Mouse (Mus musculus): ENCODE data around the gene Carns1. TPM values are rescaled to one million over a fixed set of nuclear protein-coding genes. Genes with fewer than 3 reads are reported as not detected.

Carns1 gene
- polyA plus RNA-seq, 1 experiment, result 4.4 TPM

- H3K4me1 ChIP-seq (ENCODE audit: control insufficient read depth, insufficient read depth, insufficient read length, low read length), result peaks cover 16% of the 10 kb centered on the region
- peaks cover 21% of the 10 kb centered on the region for H3K27me3 ChIP-seq (ENCODE audit: control insufficient read depth, insufficient read depth, low read length)
- no peaks in the 10 kb centered on the region for H3K36me3 ChIP-seq (ENCODE audit: control insufficient read depth, insufficient read depth, low read length)
- peak overlapping the region; percentile 29; the same call in 1 of the 2 replicates for H3K27ac ChIP-seq (ENCODE audit: insufficient read depth, low read depth, low read length)
- H3K4me3 ChIP-seq (ENCODE audit: low read depth, low read length), result no peak overlapping the region
- no peak for TF ChIP-seq POLR2A (IDR thresholded peaks at IDR 0.05; ENCODE audit: low read depth, low read length)
- no peak for TF ChIP-seq CTCF (IDR thresholded peaks at IDR 0.05; ENCODE audit: extremely low read depth, insufficient read length, insufficient replicate concordance, low read depth, low read length)
- 75% methylated on average over 3 of the region's 3 CpGs for WGBS
Observed at GRCm38 (mm10) chr19:4217855-4218254, 42.6 kb upstream of the Carns1 start.

- TF ChIP-seq POLR2A (IDR thresholded peaks at IDR 0.05; ENCODE audit: low read depth, low read length), result no peak
- peaks cover 16% of the 10 kb centered on the region for H3K4me1 ChIP-seq (ENCODE audit: control insufficient read depth, insufficient read depth, insufficient read length, low read length)
- peak overlapping the region; percentile 22; the same call in 1 of the 2 replicates for H3K27ac ChIP-seq (ENCODE audit: insufficient read depth, low read depth, low read length)
- WGBS, result 63% methylated on average over 5 of the region's 5 CpGs
- H3K36me3 ChIP-seq (ENCODE audit: control insufficient read depth, insufficient read depth, low read length), result no peaks in the 10 kb centered on the region
- no peak overlapping the region for H3K4me3 ChIP-seq (ENCODE audit: low read depth, low read length)
- peaks cover 21% of the 10 kb centered on the region for H3K27me3 ChIP-seq (ENCODE audit: control insufficient read depth, insufficient read depth, low read length)
Observed at GRCm38 (mm10) chr19:4217140-4217539, 41.9 kb upstream of the Carns1 start.

GRCm38 (mm10) chr19:4216041-4216685, 40.9 kb upstream of the Carns1 start:
- TF ChIP-seq CTCF (IDR thresholded peaks at IDR 0.05; ENCODE audit: extremely low read depth, insufficient read length, insufficient replicate concordance, low read depth, low read length) (peak; percentile 32; the same call in 1 of the 2 replicates), POLR2A (IDR thresholded peaks at IDR 0.05; ENCODE audit: low read depth, low read length) (peak; percentile 22; the same call in 1 of the 2 replicates)

GRCm38 (mm10) chr19:4215451-4215840, 40.2 kb upstream of the Carns1 start:
- no peak overlapping the region for H3K27ac ChIP-seq (ENCODE audit: insufficient read depth, low read depth, low read length)
- H3K4me1 ChIP-seq (ENCODE audit: control insufficient read depth, insufficient read depth, insufficient read length, low read length), result peaks cover 8% of the 10 kb centered on the region
- peak overlapping the region; percentile 74 for H3K4me3 ChIP-seq (ENCODE audit: low read depth, low read length)
- 9% methylated on average over 15 of the region's 21 CpGs for WGBS
- TF ChIP-seq POLR2A (IDR thresholded peaks at IDR 0.05; ENCODE audit: low read depth, low read length) (no peak), CTCF (IDR thresholded peaks at IDR 0.05; ENCODE audit: extremely low read depth, insufficient read length, insufficient replicate concordance, low read depth, low read length) (no peak)
- H3K27me3 ChIP-seq (ENCODE audit: control insufficient read depth, insufficient read depth, low read length), result peaks cover 21% of the 10 kb centered on the region
- H3K36me3 ChIP-seq (ENCODE audit: control insufficient read depth, insufficient read depth, low read length), result no peaks in the 10 kb centered on the region

More at GRCm38 (mm10) chr19:4216041-4216685, 40.9 kb upstream of the Carns1 start:
- Histone ChIP-seq H3K27ac (ENCODE audit: insufficient read depth, low read depth, low read length) (no peak overlapping the region), H3K4me3 (ENCODE audit: low read depth, low read length) (peak overlapping the region; percentile 16; the same call in 1 of the 2 replicates), H3K27me3 (ENCODE audit: control insufficient read depth, insufficient read depth, low read length) (peaks cover 21% of the 10 kb centered on the region), H3K4me1 (ENCODE audit: control insufficient read depth, insufficient read depth, insufficient read length, low read length) (peaks cover 12% of the 10 kb centered on the region), H3K36me3 (ENCODE audit: control insufficient read depth, insufficient read depth, low read length) (no peaks in the 10 kb centered on the region)
- WGBS, result 47% methylated on average over 14 of the region's 14 CpGs

- under 1% methylated on average over 66 of the region's 81 CpGs for WGBS
- peaks cover 6% of the 10 kb centered on the region for H3K4me1 ChIP-seq (ENCODE audit: control insufficient read depth, insufficient read depth, insufficient read length, low read length)
- H3K4me3 ChIP-seq (ENCODE audit: low read depth, low read length), result peak overlapping the region; percentile 74
- TF ChIP-seq CTCF (IDR thresholded peaks at IDR 0.05; ENCODE audit: extremely low read depth, insufficient read length, insufficient replicate concordance, low read depth, low read length) (no peak), POLR2A (IDR thresholded peaks at IDR 0.05; ENCODE audit: low read depth, low read length) (no peak)
- H3K27ac ChIP-seq (ENCODE audit: insufficient read depth, low read depth, low read length), result peak overlapping the region; percentile 20; the same call in 1 of the 2 replicates
- peaks cover 21% of the 10 kb centered on the region for H3K27me3 ChIP-seq (ENCODE audit: control insufficient read depth, insufficient read depth, low read length)
- H3K36me3 ChIP-seq (ENCODE audit: control insufficient read depth, insufficient read depth, low read length), result no peaks in the 10 kb centered on the region
Observed at GRCm38 (mm10) chr19:4214771-4215450, 39.6 kb upstream of the Carns1 start.

GRCm38 (mm10) chr19:4214071-4214770, 38.9 kb upstream of the Carns1 start, which contains the start of the genes Clcf1 and AC109138.7:
TSS of gene Clcf1 (plus strand) at chr19:4214238.
TSS of gene AC109138.7 (plus strand) at chr19:4214357.
- Histone ChIP-seq H3K4me1 (ENCODE audit: control insufficient read depth, insufficient read depth, insufficient read length, low read length) (peaks cover 6% of the 10 kb centered on the region), H3K27me3 (ENCODE audit: control insufficient read depth, insufficient read depth, low read length) (peaks cover 21% of the 10 kb centered on the region), H3K36me3 (ENCODE audit: control insufficient read depth, insufficient read depth, low read length) (no peaks in the 10 kb centered on the region), H3K4me3 (ENCODE audit: low read depth, low read length) (peak within 1 kb of the TSS; percentile 74), H3K27ac (ENCODE audit: insufficient read depth, low read depth, low read length) (peak within 1 kb of the TSS; percentile 20; the same call in 1 of the 2 replicates)
- TF ChIP-seq POLR2A (IDR thresholded peaks at IDR 0.05; ENCODE audit: low read depth, low read length), result no peak; the same call in 1 of the 2 replicates
- no peak for TF ChIP-seq CTCF (IDR thresholded peaks at IDR 0.05; ENCODE audit: extremely low read depth, insufficient read length, insufficient replicate concordance, low read depth, low read length)
- 1% methylated on average over 49 of the region's 49 CpGs for WGBS
